Mouse (Mus musculus) skeletal muscle tissue, postnatal 0 days (tissue): ENCODE measurements around the gene Kcnmb1. TPM values are rescaled to one million over a fixed set of nuclear protein-coding genes. Genes with fewer than 3 reads are reported as not detected.

ENCODE experiments used
- polyA plus RNA-seq: library from polyadenylated mRNA; unstranded; fragments of >200 nt; fragmentation: Nextera tagmentation; extraction: Ambion mirVana; gene quantifications from 2 replicates; pipeline ENCODE4 v1.2.1, GENCODE M21; 2015

Gene Kcnmb1
- 0.04 and 0.13 TPM in 2 replicates for polyA plus RNA-seq

DNA sequence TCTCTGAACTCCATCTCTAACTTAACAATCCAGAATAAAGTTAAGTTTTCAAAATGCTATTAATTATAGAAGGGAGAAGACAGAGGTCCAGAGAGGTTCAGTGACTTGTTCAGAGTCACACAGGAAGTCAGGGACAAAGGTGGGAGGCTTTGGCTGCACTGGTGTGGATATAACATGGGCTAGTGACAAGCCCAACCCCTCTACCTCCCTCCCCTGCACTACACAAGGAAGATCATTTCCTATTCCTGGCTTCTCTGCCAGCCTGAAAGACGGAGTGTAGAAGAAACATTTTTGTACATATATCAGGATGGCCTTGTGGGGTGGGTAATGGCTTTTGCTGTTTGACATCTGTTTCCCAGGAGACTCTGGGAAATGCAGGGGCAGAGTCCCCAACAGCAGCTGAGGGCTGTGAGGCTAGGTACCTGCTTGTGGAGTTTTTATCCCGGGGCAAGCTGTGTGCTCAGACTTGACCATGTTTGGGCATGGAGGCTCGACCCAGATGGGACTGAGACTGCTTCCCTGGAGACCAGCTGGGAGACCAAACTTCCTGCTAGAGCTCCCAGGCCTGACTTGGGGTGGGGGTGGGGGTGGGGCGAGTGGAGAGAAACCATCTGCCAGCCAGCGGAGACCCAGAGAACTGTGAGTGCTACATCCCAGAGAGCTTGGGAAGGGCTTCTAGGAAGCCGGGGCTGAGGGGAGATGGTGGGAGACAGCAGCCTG, at the start of gene Kcnmb1:
TSS of gene Kcnmb1 (plus strand) at position 326 of the 720 bp plus-strand sequence.

DNA sequence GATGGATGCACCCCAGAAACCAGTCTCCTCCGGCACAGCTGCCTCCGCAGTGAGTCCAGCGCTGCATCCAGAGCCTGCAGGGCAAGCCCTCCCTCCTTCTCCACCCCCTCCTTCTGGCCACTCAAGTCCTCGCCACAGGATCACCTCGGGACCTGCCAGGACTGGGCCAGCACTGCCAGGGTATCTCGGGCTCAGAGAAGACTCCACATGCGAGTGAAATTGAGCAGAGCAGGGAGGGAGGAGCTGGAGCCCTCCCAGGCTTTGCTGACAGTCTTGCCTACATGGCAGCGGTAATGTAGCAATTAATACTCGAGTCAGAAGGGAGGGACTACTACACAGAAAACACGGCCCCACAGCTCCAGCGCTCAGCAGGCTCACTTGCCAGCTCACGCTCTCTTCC, 30.1 kb downstream of the Kcnmb1 start, which contains the start of gene Kcnip1:
TSS of gene Kcnip1 (minus strand) at position 215 of the 400 bp plus-strand sequence.

Other genes starting within 250 kb of the Kcnmb1 start
- 0.07 TPM in 1 of 2 replicates, not detected in the other for gene Kcnip1, start 30.1 kb downstream of the Kcnmb1 start, polyA plus RNA-seq
- gene Lcp2, start 83.9 kb downstream of the Kcnmb1 start, polyA plus RNA-seq: 2.7 and 3.6 TPM in 2 replicates
- gene 4930469K13Rik, start 135.5 kb downstream of the Kcnmb1 start, polyA plus RNA-seq: 0.66 TPM in 1 of 2 replicates, not detected in the other
- not detected in 2 replicates for gene Foxi1, start 245.1 kb downstream of the Kcnmb1 start, polyA plus RNA-seq